Mouse (Mus musculus) E14TG2a.4 (cell line): ENCODE data around the gene Mroh2a.

ENCODE experiments used
- CTCF ChIP-seq: conservative IDR thresholded peaks from 2 replicates; pipeline ENCODE4 v1.5.1; 2014; ENCODE audit warnings: low read length
- POU5F1 ChIP-seq: IDR thresholded peaks from 2 replicates; pipeline ENCODE4 v1.6.1; 2014; ENCODE audit warnings: low read length, borderline replicate concordance

- TF ChIP-seq CTCF = no peak
- no peak for TF ChIP-seq POU5F1
Observed at GRCm38 (mm10) chr1:88259643-88260024, 32.8 kb downstream of the Mroh2a start.
